Mouse (Mus musculus) central nervous system, embryonic 14 days (tissue): ENCODE measurements around the gene Tomm34. TPM values are rescaled to one million over a fixed set of nuclear protein-coding genes. Genes with fewer than 3 reads are reported as not detected.

ENCODE experiments used
- polyA plus RNA-seq: library from polyadenylated mRNA; depleted of rRNA; stranded (reverse); fragments of >200 nt; gene quantifications from 2 replicates; pipeline ENCODE4 v1.2.3, GENCODE M21; 2012; rRNA removed

Tomm34 gene
- polyA plus RNA-seq, result 31.5 and 36.4 TPM in 2 replicates

DNA sequence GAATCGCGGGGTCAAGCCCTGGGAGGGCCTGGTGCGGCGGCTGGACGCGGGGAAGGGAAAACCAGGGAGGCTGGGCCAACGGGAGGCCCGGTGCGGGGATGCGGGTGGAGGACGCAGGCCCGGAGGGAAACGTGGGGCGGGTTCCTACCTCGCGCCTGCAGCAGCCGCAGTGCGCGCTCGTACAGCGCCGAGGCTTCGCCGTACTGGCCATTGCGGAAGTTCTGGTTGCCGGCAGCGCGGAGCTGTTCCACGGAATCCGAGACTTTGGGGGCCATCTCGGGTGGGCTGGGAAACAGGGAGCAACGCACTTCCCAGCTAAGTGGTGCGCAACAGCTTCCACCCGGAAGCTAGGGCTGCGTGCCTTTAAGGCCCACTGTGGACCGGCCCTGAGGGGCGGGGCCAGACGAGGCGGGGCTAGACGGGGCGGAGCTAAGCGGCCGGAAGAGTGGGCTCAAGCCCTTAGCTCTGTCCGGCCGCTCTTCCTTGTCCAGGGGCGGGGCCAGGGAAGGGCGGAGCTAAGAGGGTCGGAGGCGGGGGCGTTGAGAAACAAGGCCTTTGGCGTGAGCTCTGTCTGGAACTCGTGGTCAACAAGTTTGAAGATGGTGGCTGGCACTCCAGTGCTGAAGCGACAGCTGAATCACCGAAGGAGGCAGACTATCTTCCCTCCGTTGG lies at the start of gene Tomm34:
Tomm34 (minus strand) TSS at position 405 of the 672 bp plus-strand sequence.

DNA sequence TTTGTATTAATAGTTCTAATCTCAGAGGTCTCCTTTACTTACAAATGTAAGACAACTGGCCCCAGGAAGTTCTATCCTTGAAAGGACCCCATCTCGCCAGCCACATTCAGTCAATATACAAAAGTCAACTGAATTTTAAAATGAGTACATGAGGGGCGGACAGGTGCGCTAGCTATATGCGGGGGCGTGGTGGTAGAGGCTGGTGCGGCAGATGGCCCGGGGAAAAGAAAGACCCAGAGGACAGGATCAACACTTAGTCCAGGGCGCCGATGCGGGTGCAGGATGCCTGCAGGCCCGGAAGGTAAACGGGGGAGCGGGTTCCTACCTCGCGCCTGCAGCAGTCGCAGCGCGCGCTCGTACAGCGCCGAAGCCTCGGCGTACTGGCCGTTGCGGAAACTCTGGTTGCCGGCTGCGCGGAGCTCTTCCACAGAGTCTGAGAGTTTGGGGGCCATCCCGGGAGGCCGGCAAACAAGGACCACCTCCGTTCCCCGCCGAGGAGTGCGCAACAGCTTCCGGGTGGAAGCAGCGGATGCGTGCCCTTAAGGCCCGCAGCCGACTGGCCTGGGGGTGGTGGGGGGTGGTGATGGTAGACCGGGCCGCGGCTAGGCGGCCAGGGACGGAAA lies 716 bp downstream of the Tomm34 start, which contains the start of gene Stk4:
Stk4 (plus strand) TSS at position 181 of the 623 bp plus-strand sequence.

DNA sequence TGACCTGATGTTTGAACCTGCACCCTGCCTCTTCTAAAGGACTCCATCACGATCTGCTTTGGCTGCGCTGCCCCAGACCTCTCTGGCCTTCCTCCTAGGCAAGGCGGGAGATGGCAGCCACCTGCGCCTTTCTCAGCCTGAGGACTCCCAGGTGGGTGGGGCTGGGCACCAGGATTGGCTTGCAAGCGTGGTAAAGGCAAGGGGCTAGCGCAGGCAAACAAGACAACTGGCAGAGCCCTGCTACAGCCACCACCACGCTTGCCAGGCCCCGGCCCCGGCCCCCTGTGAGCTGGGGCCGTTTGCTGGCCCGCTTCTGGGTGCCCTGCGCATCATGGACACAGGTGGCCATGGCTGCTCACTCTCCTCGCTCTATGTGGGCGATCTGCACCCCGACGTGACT lies 45.8 kb downstream of the Tomm34 start, which contains the start of gene Pabpc1l:
Pabpc1l (plus strand) TSS at position 301 of the 400 bp plus-strand sequence.

Other genes with a start within 250 kb of the Tomm34 start
- gene Kcnk15, start 217.5 kb downstream of the Tomm34 start, polyA plus RNA-seq, result 0.05 and 0.10 TPM in 2 replicates
- gene Rims4, start 152.5 kb downstream of the Tomm34 start, polyA plus RNA-seq, result 5.7 and 6.9 TPM in 2 replicates
- gene Ywhab, start 76.2 kb downstream of the Tomm34 start, polyA plus RNA-seq, result 166 and 185 TPM in 2 replicates
- 3.1 and 3.9 TPM in 2 replicates for gene Pabpc1l, start 45.7 kb downstream of the Tomm34 start, polyA plus RNA-seq
- gene Stk4, start 847 bp downstream of the Tomm34 start, polyA plus RNA-seq, result 20.1 and 23.7 TPM in 2 replicates
- gene Kcns1, start 99.9 kb upstream of the Tomm34 start, polyA plus RNA-seq, result 0.68 and 1.5 TPM in 2 replicates
- not detected in 2 replicates for gene Wfdc5, start 111.6 kb upstream of the Tomm34 start, polyA plus RNA-seq
- gene Wfdc12, start 119.4 kb upstream of the Tomm34 start, polyA plus RNA-seq, result not detected in 2 replicates
- gene Wfdc15a, start 129.0 kb upstream of the Tomm34 start, polyA plus RNA-seq, result not detected in 2 replicates
- not detected in 2 replicates for gene Wfdc15b, start 150.5 kb upstream of the Tomm34 start, polyA plus RNA-seq
- not detected in 2 replicates for gene Svs2, start 167.3 kb upstream of the Tomm34 start, polyA plus RNA-seq
- not detected in 2 replicates for gene Svs3b, start 185.5 kb upstream of the Tomm34 start, polyA plus RNA-seq
- not detected in 2 replicates for gene Svs4, start 207.3 kb upstream of the Tomm34 start, polyA plus RNA-seq
- gene Svs3a, start 218.1 kb upstream of the Tomm34 start, polyA plus RNA-seq, result not detected in 2 replicates
- not detected in 2 replicates for gene Svs6, start 245.6 kb upstream of the Tomm34 start, polyA plus RNA-seq